Mouse (Mus musculus): Measurements from ENCODE around the gene Arl5a.

Gene Arl5a

DNA sequence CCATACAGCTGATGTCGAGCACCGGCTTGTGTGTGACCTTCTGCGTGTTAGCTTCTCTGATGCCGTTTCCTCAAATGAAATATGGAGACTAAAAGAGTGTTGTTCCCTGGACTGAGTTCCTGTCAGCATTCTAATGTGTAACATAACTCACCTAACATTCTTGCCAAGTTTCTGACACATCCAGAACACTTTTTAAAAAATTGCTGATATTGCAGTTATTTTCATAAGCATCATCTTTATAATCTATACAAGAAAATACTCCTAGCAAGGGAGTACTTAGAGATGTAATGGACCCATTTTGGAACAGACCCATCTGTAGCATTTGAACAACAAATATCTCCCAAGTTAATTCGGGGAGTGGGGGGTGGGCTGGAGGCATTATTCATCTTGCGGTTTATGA lies 55.1 kb downstream of the Arl5a start:
- no peak for DNase-seq (ENCODE audit: extremely low read depth, insufficient read length, low spot score)

DNA sequence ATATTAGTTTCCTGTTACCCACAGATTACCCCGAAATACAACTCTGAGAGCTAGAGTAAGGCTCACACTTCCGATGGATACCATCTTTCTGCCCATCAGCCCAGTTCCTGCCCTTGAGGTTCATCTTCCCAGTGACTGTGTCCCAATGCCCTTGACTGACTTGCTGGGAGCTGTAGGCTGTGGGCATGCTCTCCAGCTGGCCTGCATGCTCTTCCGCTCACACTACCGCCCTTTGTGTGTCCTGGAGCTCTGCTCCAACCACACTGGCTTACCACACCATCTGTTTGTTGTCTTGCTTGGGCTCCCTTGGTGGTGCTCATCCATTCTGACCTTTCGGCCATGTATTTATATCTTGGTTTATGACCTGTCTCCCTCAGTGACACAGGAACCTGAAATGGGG lies 57.0 kb downstream of the Arl5a start:
- no peak for DNase-seq (ENCODE audit: extremely low read depth, insufficient read length, low spot score)

DNA sequence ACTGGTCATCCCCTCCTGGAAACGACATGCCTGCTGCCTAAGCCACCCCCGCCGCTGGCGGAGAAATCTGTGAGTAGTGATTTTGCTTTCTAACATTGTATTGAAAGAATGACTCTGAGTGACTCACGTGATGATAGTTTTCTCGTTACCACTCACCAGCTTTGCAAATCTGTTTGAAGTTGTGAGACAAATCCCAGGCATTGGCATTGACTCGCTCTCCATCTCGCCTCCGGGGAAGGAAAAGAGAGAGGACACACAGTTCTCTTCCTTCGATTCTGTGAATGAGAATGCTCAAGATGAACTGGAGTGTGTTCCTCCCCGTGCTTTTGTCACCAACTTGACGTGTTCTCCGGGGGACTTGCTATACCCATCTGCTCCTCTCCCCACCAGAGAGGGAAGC lies 57.5 kb downstream of the Arl5a start:
- no peak for DNase-seq (ENCODE audit: extremely low read depth, insufficient read length, low spot score)

DNA sequence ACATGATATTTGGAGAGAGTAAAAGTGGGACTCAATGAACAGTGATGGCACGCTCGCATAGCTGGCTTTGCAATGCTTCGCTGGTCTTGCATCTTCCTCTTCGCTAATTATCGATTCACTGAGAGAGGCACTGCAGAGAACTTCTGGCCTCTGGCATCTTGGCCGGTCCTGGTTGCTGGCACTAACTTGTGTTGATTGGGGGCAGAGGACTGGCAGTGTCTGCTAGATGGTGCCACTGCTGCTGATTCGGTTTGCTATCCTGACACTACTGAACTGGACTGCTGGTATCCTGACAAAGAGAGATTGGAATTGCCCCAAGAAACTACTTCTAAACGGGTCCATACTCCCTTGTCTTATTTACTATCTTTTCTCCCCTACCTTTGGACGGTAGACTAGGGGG lies 63.6 kb downstream of the Arl5a start:
- no peak for DNase-seq (ENCODE audit: extremely low read depth, insufficient read length, low spot score)

DNA sequence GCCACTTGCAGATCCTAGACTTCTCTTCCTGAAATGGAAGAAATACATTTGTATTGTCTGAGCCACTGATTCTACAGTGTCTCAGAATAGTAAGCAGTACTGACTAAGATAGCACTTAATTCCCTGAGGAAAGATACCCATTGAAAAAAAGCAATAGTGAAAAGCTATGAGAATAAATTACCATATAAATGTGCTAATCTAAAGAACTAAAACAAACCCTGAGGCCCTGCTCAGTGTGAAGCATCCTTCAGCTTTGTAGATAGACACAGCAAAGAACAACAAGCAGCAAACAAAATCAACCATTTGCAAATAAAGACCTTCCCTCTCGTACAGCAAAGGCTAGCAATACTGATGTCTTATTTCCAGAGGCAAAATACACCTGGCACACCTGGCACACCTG lies 65.0 kb downstream of the Arl5a start:
- no peak for DNase-seq (ENCODE audit: extremely low read depth, insufficient read length, low spot score)

DNA sequence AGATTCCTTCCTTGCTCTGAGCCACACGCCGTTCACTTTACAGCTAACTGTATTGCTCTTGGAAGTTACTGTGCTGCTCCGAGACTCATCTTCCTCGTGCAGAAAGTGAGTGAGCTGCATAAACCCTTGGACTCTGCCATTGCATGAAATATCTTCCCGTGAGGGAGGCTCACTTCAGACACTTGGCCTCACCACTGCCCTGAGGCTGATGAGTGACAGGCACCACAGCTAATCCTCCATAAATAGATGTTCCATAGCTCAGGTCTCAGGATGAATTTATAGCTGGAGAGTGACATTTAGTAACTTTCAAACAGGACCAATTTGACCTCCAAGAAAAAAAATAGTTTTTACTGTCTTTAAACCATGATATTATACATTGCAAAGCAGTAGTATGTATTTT lies 66.5 kb downstream of the Arl5a start:
- DNase-seq (ENCODE audit: extremely low read depth, insufficient read length, low spot score) = no peak

DNA sequence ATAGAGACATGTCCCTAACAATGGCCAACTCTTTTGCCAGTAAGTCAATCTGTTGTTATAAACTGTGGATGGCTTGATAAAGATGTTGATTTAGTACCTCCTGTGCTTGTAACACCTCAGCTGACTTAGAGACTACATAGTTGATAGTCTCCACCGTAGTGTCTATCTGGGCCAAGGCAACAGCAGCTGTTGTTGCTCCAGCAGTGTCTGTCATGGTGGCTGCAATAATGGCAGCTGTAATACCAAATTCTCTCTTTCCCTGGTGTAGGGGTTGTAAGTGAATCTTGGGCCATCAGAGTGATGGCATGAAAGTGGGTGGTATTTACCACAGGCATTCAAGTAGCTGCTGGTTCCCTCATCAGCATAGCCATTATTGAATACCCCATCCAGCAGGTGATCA lies 73.7 kb downstream of the Arl5a start:
- no peak for DNase-seq (ENCODE audit: extremely low read depth, insufficient read length, low spot score)
